Mouse (Mus musculus): ENCODE measurements at regions not wholly inside any gene's neighbourhood (a gene's known extent, or its start where the extent isn't known, plus 50 kb on each side); places are given as distances from the start of the nearest gene placed in this dataset.

DNA sequence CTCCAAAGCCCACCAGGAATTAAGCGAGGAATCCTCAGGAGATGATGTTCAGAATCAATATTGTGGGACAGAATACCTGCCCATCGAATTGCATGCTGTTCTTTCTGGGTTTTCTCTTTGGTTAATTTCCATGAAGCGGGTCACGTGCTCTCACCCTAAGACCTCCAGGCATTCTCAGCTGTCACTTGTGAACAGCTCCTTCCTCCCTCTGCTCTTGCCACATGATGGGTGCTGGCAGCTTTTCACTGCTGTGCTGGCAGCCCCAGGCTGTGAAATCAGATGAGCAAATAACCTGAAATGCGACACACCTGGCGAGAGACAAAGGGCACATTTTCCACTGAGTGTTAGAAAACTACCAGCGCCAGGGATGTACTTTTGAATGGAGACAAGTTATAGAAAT lies 207.8 kb upstream of the Pitrm1 start:
- Histone ChIP-seq H3K27me3 (no peaks in the 10 kb centered on the region), H3K4me1 (peaks cover 3% of the 10 kb centered on the region; the same call in 1 of the 2 replicates), H3K9me3 (replicated peaks) (no peaks in the 10 kb centered on the region), H3K4me2 (replicated peaks) (no peak overlapping the region), H3K36me3 (no peaks in the 10 kb centered on the region), H3K9ac (no peak overlapping the region), H3K27ac (replicated peaks) (no peak overlapping the region), H3K4me3 (replicated peaks) (no peak overlapping the region)
- ATAC-seq (ENCODE audit: insufficient number of reproducible peaks, low FRiP score, low TSS enrichment, low read depth) = peak; percentile 57; the same call in 1 of the 2 replicates
- whole genome bisulfite sequencing = 53% methylated on average over 7 of the region's 7 CpGs

GRCm38 (mm10) chr13:6341102-6341737 lies 206.7 kb upstream of the Pitrm1 start:
- Histone ChIP-seq H3K9me3 (replicated peaks) (no peaks in the 10 kb centered on the region), H3K9ac (no peak overlapping the region), H3K4me3 (replicated peaks) (no peak overlapping the region), H3K27me3 (no peaks in the 10 kb centered on the region), H3K4me2 (replicated peaks) (no peak overlapping the region), H3K4me1 (peaks cover 3% of the 10 kb centered on the region; the same call in 1 of the 2 replicates), H3K27ac (replicated peaks) (no peak overlapping the region), H3K36me3 (no peaks in the 10 kb centered on the region)
- no peak for ATAC-seq (ENCODE audit: insufficient number of reproducible peaks, low FRiP score, low TSS enrichment, low read depth)
- WGBS = 30% methylated on average over 3 of the region's 3 CpGs

DNA sequence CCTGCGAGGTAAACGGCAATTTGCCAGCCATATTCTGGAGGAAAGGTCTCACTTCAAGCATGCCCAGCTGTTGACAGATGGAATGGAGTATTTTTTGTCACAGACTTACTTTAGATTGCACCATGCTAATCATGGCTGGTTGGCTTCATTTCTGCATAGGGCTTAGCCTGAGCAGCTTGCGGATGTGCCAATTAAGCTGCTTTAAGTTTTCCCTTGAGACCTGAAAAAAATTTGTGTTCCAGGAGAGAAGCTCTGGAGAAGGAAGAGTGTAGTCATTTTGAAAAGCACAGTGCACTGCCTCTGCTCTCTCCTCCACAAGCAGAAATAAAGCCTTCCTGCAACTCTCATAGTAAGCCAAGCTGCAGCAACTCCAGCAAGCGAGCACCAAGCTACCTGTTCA lies 182.8 kb upstream of the Pitrm1 start:
- H3K27ac ChIP-seq (replicated peaks) = no peak overlapping the region
- 59% methylated on average over 4 of the region's 4 CpGs for WGBS

GRCm38 (mm10) chr13:6367661-6368060 lies 180.3 kb upstream of the Pitrm1 start:
- WGBS = 70% methylated on average over 1 of the region's 1 CpGs
- Histone ChIP-seq H3K4me3 (replicated peaks) (no peak overlapping the region), H3K9ac (no peak overlapping the region), H3K36me3 (no peaks in the 10 kb centered on the region), H3K9me3 (replicated peaks) (no peaks in the 10 kb centered on the region), H3K27me3 (no peaks in the 10 kb centered on the region), H3K4me2 (replicated peaks) (no peak overlapping the region), H3K4me1 (peaks cover 4% of the 10 kb centered on the region; the same call in 1 of the 2 replicates), H3K27ac (replicated peaks) (no peak overlapping the region)
- no peak for ATAC-seq (ENCODE audit: insufficient number of reproducible peaks, low FRiP score, low TSS enrichment, low read depth)

More for the DNA sequence above, 182.8 kb upstream of the Pitrm1 start:
- H3K9ac ChIP-seq = no peak overlapping the region
- no peak for ATAC-seq (ENCODE audit: insufficient number of reproducible peaks, low FRiP score, low TSS enrichment, low read depth)
- no peak overlapping the region for H3K4me2 ChIP-seq (replicated peaks)
- peaks cover 4% of the 10 kb centered on the region; the same call in 1 of the 2 replicates for H3K4me1 ChIP-seq
- H3K36me3 ChIP-seq = no peaks in the 10 kb centered on the region
- no peak overlapping the region for H3K4me3 ChIP-seq (replicated peaks)
- no peaks in the 10 kb centered on the region for H3K27me3 ChIP-seq
- H3K9me3 ChIP-seq (replicated peaks) = no peaks in the 10 kb centered on the region

GRCm38 (mm10) chr13:6374570-6375173 lies 173.3 kb upstream of the Pitrm1 start:
- no peaks in the 10 kb centered on the region for H3K27me3 ChIP-seq
- no peak overlapping the region for H3K4me2 ChIP-seq (replicated peaks)
- no peak overlapping the region for H3K4me3 ChIP-seq (replicated peaks)
- H3K9me3 ChIP-seq (replicated peaks) = no peaks in the 10 kb centered on the region
- H3K36me3 ChIP-seq = no peaks in the 10 kb centered on the region
- H3K27ac ChIP-seq (replicated peaks) = no peak overlapping the region
- no peak overlapping the region for H3K9ac ChIP-seq
- 46% methylated on average over 3 of the region's 3 CpGs for WGBS
- ATAC-seq (ENCODE audit: insufficient number of reproducible peaks, low FRiP score, low TSS enrichment, low read depth) = no peak
- no peaks in the 10 kb centered on the region for H3K4me1 ChIP-seq

DNA sequence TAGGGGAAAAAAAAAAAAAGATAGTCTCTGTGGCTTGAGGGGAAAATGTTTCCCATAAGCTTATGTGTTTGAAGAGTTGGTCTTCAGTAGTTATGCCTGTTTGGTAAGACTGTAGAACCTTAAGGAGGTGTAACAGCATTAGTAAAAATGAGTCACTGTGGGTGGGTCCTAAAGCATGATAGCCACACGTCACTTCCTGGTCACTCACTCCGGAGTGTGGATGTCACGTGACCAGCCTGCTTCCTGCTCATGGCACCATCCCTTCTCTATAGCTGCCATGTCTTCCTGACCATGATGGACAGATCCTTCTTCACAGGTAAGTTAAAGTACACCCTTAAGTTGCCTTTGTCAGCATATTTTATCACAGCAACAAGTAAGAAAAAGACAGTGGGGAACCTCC lies 170.0 kb upstream of the Pitrm1 start:
- 88% methylated on average over 3 of the region's 3 CpGs for WGBS
- Histone ChIP-seq H3K4me1 (no peaks in the 10 kb centered on the region), H3K4me3 (replicated peaks) (no peak overlapping the region), H3K36me3 (no peaks in the 10 kb centered on the region), H3K9ac (no peak overlapping the region), H3K9me3 (replicated peaks) (no peaks in the 10 kb centered on the region), H3K27me3 (no peaks in the 10 kb centered on the region), H3K27ac (replicated peaks) (no peak overlapping the region), H3K4me2 (replicated peaks) (no peak overlapping the region)
- ATAC-seq (ENCODE audit: insufficient number of reproducible peaks, low FRiP score, low TSS enrichment, low read depth) = no peak

GRCm38 (mm10) chr13:6395562-6396223 lies 152.3 kb upstream of the Pitrm1 start:
- no peak for ATAC-seq (ENCODE audit: insufficient number of reproducible peaks, low FRiP score, low TSS enrichment, low read depth)
- Histone ChIP-seq H3K4me3 (replicated peaks) (no peak overlapping the region), H3K27ac (replicated peaks) (no peak overlapping the region), H3K4me1 (no peaks in the 10 kb centered on the region), H3K4me2 (replicated peaks) (no peak overlapping the region), H3K36me3 (no peaks in the 10 kb centered on the region), H3K9ac (no peak overlapping the region), H3K27me3 (no peaks in the 10 kb centered on the region), H3K9me3 (replicated peaks) (no peaks in the 10 kb centered on the region)
- WGBS = 53% methylated on average over 4 of the region's 5 CpGs

- Histone ChIP-seq H3K9me3 (replicated peaks) (no peaks in the 10 kb centered on the region), H3K27me3 (no peaks in the 10 kb centered on the region), H3K27ac (replicated peaks) (no peak overlapping the region), H3K4me3 (replicated peaks) (no peak overlapping the region), H3K9ac (no peak overlapping the region), H3K36me3 (no peaks in the 10 kb centered on the region), H3K4me2 (replicated peaks) (no peak overlapping the region), H3K4me1 (no peaks in the 10 kb centered on the region)
- ATAC-seq (ENCODE audit: insufficient number of reproducible peaks, low FRiP score, low TSS enrichment, low read depth) = no peak
- WGBS = 80% methylated on average over 1 of the region's 1 CpGs
These were observed 150.3 kb upstream of the Pitrm1 start for GRCm38 (mm10) chr13:6397648-6398047.

GRCm38 (mm10) chr13:6431821-6432220 lies 116.1 kb upstream of the Pitrm1 start:
- H3K4me2 ChIP-seq (replicated peaks) = no peak overlapping the region
- H3K9me3 ChIP-seq (replicated peaks) = no peaks in the 10 kb centered on the region
- no peaks in the 10 kb centered on the region for H3K4me1 ChIP-seq
- no peak overlapping the region for H3K4me3 ChIP-seq (replicated peaks)
- no peak for ATAC-seq (ENCODE audit: insufficient number of reproducible peaks, low FRiP score, low TSS enrichment, low read depth)
- H3K27me3 ChIP-seq = no peaks in the 10 kb centered on the region
- H3K27ac ChIP-seq (replicated peaks) = no peak overlapping the region
- no peaks in the 10 kb centered on the region for H3K36me3 ChIP-seq
- H3K9ac ChIP-seq = no peak overlapping the region
- WGBS = 48% methylated on average over 4 of the region's 4 CpGs

- Histone ChIP-seq H3K27ac (replicated peaks) (no peak overlapping the region), H3K9me3 (replicated peaks) (no peaks in the 10 kb centered on the region), H3K9ac (no peak overlapping the region), H3K27me3 (no peaks in the 10 kb centered on the region), H3K4me3 (replicated peaks) (no peak overlapping the region), H3K36me3 (no peaks in the 10 kb centered on the region), H3K4me2 (replicated peaks) (no peak overlapping the region), H3K4me1 (no peaks in the 10 kb centered on the region)
- no peak for ATAC-seq (ENCODE audit: insufficient number of reproducible peaks, low FRiP score, low TSS enrichment, low read depth)
These were observed 101.0 kb upstream of the Pitrm1 start for GRCm38 (mm10) chr13:6446976-6447375.

DNA sequence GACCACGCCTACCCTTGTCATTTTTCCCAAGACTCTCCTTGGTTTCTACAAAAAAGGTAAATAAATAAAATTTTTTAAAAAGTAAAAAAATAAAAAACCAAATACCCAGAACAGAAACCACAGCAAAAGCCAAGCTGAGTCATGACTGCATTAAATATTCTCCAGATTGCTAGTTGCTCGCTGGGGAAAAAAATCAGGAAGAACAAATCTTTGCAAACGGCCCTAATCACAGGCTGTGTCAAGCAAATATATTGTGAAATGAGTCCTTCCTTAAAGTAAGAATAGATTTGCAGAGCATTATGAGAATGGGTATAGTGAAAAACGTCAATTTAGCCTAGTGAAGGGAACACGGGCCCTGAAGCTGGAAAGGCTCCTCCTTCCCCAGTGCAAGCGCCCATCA lies 86.6 kb upstream of the Pitrm1 start:
- H3K4me3 ChIP-seq (replicated peaks) = no peak overlapping the region
- H3K9me3 ChIP-seq (replicated peaks) = no peaks in the 10 kb centered on the region
- no peak overlapping the region for H3K27ac ChIP-seq (replicated peaks)
- no peaks in the 10 kb centered on the region for H3K4me1 ChIP-seq
- H3K4me2 ChIP-seq (replicated peaks) = no peak overlapping the region
- 70% methylated on average over 6 of the region's 6 CpGs for WGBS
- H3K9ac ChIP-seq = no peak overlapping the region
- H3K36me3 ChIP-seq = no peaks in the 10 kb centered on the region
- H3K27me3 ChIP-seq = no peaks in the 10 kb centered on the region
- no peak for ATAC-seq (ENCODE audit: insufficient number of reproducible peaks, low FRiP score, low TSS enrichment, low read depth)

All from embryonic facial prominence, embryonic 15.5 days (tissue).